Mouse (Mus musculus) c-Kit-positive CD71-negative TER-119-negative erythroid progenitor cells, embryonic 14.5 days (primary cell): Measurements from ENCODE around the gene Nacc2.
A peak's percentile ranks its signal among the peaks of the same experiment; 100 is the strongest.

Experiments used
- DNase-seq: peaks from one replicate; pipeline ENCODE4 v3.0.0-alpha.2; 2013; ENCODE audit warnings: low read depth

Nacc2 gene

GRCm38 (mm10) chr2:26091771-26092393 lies 31.1 kb downstream of the Nacc2 start:
- DNase-seq, result no peak

DNA sequence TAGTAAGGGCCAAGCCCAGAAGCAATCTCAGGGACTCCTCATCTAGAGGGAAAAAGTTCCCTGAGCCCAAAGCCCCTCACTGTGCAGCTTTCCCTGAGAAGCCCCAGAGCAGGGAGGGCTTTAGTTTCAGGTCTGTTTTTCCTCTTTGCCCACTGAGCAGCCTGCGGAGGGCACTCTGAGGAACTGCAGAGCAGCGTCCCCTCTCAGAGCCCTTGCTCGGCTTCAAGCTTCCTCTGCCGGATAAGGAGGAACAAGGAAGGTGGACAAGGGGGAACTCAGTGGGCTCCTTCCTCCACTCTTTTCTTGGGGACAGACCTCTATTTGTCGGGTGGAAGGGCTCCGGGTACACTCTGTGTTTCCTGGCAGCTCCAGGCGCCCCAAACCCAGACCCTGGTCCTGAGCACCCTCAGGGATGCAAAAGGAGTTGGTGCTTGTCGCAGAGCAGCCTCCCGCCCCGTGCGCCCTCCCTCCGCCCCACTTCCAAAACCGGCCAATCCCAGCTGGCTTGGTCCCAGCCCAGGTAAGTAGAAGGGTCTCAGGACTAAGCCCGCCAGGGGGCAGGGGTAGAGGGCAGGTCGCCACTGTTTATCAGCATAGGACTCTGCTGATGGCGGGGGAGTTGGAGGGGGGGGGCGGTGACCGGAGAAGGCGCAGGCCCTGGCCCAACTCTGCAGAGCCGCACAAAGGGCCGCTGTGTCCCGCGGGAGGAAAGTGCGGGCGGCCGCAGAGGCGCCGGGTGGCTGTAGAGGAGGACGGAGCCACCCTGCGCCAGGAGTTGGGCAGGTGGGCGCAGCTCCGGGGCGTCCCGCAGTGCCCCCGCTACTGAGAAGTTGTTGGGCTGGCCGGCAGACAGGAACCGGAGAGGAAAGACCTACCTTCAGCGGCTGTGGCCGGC lies 31.9 kb downstream of the Nacc2 start:
- no peak for DNase-seq

DNA sequence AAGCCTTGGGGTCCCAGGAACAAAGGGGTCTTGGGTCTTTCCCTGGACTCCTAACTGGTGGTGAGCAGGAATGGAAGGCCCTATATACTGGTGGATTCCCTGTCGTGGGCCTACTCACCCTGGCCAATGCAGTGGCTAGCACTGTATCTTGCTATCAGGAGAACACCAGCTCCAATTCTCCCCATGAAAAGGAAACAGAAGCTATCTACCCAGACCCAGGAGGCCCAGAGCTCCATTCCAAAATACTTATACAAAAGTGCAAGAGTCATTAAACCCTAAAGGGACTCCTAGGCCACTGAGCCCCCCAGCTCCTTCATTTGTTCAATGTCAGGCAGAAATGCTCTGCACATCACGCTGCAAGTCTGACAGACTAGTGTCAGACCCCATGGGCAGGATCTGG lies 34.0 kb downstream of the Nacc2 start:
- no peak for DNase-seq

DNA sequence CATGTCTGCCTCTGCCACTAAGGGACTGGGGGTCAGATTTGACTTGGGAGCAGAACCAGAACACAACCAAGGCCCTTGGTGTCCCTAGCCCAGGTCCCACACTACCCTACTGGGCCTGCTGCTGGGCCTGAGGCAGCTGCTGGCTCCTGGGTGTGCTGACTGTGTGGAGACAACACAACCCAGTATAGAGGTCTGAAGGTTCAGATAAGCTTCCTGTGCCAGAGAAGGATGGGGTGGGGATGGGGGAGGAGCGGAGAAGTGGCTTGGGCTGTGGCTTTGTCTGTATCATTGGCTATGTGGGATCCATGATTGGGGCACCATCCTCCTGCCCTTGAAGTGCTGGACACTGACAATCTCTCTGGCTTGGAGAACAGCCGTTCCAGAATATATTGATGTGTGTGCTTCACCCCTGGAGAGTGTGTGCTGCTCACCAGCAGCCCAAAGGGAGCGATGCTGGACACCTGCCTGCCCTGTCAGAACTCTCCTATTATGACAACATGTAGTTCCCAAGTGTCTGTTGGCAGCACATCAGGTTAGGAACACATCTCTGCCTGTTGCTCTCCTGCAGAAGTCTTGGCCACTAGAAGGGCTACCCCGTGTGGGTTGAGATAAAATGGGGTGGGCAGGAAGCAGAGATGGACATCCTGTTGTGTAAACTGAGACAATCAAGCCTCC lies 36.0 kb downstream of the Nacc2 start:
- no peak for DNase-seq

GRCm38 (mm10) chr2:26086505-26086904 lies 36.5 kb downstream of the Nacc2 start:
- no peak for DNase-seq

DNA sequence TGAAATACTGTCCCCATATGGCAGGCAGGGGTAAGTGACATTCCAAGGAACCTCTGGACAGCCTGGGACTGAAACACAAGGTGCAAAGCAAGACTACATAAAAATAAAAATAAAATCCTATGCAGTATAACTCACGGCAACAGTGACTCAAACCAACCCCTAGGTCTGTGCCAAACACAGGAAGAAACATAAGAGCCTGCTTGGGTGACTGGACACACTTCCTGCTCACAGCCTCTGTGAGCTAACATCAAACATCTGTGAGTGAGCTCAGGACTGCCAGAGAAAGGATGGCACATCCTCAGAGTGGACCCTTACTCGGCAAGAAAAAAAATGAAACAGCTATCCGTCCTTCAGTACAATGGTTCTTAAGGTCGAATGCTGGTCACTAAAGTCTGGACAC lies 40.1 kb downstream of the Nacc2 start:
- DNase-seq, result no peak

- no peak for DNase-seq
These were observed 42.2 kb downstream of the Nacc2 start for GRCm38 (mm10) chr2:26080830-26081229.

GRCm38 (mm10) chr2:26079409-26079808 lies 43.6 kb downstream of the Nacc2 start:
- no peak for DNase-seq

DNA sequence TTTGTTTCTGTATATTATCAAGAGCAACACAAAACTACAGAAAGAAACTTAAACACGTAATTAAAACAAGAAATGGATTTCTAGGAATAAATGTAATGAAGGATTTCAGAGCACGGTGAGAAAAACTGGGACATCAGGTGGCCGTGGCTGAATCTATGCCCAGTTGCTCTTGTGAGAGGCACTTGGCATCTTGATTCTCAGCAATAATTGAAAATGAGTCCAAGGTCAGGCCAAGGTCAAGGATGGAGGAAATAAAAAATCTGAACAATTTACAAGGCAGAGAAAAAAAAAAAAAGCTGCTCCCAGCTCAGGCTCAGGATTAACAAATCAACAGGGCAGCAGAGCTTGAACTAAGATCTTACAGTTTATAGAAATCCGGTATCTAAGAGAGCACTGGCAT lies 46.0 kb downstream of the Nacc2 start:
- DNase-seq, result no peak

DNA sequence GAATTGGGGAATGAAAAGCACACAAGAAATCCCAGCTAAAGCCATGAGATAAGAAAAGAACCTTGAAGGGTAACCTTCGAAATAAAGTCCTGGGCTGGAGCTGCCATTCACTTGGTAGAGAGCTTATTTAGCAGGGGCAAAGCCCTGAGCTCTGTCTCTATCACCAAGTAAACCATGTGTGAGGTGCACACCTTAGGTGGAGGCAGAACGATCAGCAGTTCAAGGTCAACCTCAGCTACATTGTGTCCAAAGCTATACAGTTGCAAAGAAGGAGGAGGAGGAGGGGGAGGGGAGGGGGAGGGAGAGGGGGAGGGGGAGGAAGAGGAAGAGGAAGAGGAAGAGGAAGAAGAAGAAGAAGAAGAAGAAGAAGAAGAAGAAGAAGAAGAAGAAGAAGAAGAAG lies 46.9 kb downstream of the Nacc2 start:
- no peak for DNase-seq

DNA sequence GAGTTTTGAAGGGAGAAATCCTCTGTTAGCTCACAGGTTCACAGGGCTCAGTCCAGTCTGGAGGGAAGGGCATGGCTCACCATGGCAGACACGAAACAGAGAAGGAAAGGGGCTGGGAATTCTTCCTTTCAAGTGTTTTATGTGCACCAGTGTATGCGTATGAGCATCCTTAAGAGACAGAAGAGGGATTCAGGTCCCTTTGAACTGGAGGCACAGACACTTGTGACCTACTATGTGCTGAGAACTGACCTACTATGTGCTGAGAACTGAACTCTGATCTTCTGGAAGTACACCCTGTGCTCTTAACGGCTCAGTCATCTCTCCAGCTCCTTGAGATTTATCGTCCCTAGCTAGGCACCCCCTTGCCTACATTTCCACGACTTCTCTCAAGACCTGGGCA lies 48.5 kb downstream of the Nacc2 start:
- DNase-seq, result no peak

DNA sequence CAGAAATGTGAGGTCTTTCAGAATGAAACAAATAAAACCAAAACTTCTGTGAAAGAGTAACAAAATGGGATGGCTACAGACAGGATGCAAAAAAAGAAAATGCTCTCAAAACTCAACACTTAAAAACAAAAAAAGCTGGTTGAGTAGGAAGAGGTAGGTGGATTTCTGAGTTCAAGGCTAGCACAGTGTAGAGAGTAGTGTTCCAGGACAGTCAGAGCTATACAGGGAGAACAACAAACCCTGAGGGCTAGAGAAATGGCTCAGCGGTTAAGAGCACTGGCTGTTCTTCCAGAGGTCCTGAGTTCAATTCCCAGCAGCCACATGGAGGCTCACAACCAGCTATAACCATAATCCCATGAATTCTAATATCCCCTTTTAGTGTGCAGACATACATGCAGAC lies 54.4 kb downstream of the Nacc2 start:
- no peak for DNase-seq

DNA sequence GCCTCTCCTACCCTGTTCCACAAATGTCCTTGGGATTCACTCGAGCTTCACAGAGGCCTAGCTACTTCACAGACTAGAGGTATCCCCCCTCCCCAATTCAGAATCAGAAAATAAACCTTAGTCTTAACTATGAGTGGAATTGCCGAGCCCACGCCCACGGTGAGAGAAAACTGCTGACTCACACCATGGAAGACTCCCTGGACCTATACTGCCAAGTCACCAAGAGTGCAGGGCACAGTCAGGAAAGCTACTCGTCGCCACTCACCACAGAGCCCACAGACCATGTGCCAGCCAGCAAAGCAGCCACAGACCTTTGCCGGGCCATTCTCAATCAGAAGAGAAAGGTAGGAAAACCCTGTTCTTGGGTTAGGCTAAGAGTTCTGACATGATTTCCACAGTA lies 54.8 kb downstream of the Nacc2 start:
- no peak for DNase-seq

DNA sequence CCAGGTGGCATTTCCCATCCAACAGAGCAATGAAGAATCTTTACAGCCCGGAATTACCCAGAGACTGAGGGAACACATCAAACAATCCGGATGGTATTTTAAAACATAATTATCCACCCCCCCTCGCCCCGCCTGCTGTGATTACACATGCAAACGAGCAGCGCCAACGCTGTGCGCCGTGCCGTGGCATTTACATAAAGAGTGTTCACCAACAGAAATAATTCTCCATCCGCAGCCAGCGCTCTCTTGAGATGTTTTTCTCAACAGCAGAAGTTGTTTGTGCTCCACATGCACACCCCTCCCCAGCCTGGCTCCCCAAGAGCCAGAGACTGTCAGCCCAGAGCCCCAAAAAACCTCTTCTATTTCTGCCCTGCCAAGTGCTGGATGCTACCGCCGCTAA lies 56.5 kb downstream of the Nacc2 start:
- DNase-seq, result no peak

DNA sequence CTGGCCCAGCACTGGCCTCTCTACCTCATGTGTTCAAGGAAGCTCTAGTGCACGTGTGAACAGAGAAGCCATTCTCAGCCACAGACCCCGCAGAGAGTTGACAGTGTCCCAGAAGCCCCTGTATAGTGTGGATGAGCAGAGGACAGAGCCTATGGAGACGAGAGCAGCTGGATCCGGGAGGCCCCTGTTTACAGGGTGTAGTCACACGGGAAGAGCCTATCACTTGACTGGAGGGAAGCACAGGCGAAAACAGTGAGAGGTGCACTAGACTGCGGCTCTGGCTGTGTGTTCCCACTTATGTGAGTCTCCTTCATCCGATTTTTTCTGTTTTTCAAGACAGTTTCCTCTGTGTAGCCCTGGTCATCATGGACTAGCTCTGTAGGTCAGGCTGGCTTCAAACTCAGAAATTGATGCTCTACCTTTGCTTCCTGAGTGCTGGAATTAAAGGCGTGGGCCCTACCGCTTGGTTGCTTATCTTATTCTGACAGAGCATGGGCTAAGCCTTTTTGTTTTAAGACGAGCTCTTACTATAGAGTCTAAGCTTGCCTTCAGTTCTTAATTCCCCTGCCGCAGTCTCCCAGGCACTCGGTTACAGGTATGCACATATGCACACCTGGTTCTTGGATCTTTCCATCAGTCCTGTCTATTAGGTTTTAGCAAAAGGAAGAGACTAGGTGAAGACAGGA lies 60.1 kb downstream of the Nacc2 start:
- no peak for DNase-seq

GRCm38 (mm10) chr2:26062241-26062640 lies 60.8 kb downstream of the Nacc2 start:
- DNase-seq, result no peak

- DNase-seq, result no peak
These were observed 61.9 kb downstream of the Nacc2 start for GRCm38 (mm10) chr2:26061018-26061666.

- no peak for DNase-seq
These were observed 66.0 kb downstream of the Nacc2 start for GRCm38 (mm10) chr2:26057053-26057452.

DNA sequence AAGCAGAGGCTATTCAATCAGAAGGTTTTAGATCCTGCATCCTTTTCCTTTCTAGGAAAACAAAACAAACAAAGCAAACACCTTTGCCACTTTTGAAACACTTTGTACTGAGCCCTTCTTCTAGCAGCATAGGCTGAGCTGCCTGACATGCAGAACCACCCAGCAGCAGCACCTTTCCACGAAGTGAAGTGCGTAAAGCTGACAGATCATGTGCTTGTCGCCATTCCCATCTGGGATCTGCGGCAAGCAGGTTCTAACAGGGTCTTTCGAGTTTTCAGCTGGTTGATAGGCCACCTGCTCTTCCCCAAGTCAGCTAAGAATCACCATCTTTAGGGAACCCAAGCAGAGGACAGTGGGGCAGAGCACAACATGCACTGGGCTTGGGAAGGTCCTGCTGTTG lies 66.8 kb downstream of the Nacc2 start:
- DNase-seq, result no peak

- DNase-seq, result no peak
These were observed 67.3 kb downstream of the Nacc2 start for GRCm38 (mm10) chr2:26055747-26056102.

DNA sequence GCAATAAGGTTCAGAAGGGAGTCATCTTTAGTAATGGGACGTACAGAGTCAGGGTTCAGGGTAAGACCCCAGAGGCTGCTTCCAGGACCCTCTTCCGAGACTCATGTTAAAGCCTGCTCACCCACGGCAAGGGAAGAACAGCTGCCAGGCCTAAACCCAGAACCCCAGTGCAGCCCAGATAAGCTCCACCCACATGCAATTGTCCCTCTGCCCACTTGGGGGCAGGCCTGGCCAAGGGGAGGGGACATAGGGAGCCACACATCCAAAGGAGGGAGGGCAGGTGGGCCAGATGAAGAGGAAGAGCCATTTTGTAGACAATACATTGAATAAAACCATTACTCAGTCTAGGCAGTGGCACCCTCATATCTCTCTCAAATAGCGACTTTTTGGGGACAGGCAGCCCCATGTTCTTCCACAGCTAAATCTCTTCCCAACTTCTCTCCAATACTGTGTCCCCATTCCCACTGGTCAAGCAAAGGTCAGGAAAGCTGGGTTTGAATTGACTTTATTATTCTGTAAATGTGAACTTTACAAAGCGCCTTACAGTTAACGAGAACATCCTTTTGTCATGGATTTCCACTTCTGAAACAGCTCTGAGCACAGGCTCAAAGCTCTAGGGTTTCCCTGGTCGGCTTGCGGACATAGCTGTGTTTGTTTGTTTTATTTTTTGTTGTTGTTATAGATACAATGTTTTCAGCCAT lies 67.8 kb downstream of the Nacc2 start:
- DNase-seq, result peak; percentile 70
